Mouse (Mus musculus) gastrocnemius, postnatal 36 days (tissue): ENCODE data around the gene Slc6a21. TPM values are rescaled to one million over a fixed set of nuclear protein-coding genes. Genes with fewer than 3 reads are reported as not detected.
"Not testable (repeated sequence)": the region's sequence is repeated elsewhere in the genome, so short reads cannot be mapped to it uniquely, and the experiment has no call there.

Experiments used
- DNase-seq, 2 experiments: peaks; one replicate each; pipeline ENCODE4 v3.0.0; 2022
- intact Hi-C: fragments of 180-260 bp; cut with DNase I; formaldehyde crosslinking; loops from one replicate; pipeline ENCODE4 v1.15.1; 2025
- total RNA-seq, 2 experiments: library from RNA; stranded (reverse); gene quantifications; 2 replicates each; pipeline ENCODE4 v1.2.3; 2021

The Slc6a21 gene
- total RNA-seq, 2 experiments from 2014 or later, result not detected

DNA sequence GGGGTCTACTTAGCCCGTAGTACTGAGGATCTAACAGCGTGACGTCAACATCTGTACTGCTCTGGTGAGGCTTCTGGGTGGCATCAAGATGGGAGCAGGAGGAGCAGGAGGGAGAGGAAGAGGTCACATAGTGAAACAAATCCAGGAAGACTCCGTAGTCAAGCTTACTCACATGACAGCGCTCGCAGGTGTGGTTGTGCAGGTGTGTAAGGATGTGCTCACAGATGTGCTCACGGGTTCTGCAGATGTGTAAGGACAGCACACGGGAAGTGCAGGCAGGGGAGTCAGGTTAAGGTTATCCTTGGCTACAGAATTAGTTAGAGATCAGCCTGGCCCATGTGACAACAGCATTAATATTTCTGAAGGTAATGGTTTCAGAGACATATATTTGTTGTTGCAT lies 23.5 kb upstream of the Slc6a21 start:
- DNase-seq, result no peak
- intact Hi-C loops, result no loop called here

DNA sequence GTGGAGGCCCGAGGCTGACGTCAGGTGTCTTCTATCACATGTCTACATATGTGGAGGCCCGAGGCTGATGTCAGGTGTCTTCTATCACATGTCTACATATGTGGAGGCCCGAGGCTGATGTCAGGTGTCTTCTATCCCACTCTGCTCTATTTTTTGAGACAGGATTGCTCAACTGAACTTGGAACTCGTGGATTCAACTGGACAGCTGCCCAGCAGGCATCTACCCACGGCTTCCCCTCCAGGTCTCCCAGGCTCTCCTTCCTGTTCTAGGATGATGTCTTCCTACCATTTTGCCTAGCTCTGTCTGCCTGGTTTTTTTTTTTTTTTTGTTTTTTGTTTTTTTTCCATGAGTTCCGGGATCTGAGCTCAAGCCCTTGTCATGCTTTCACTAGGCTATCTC lies 21.5 kb upstream of the Slc6a21 start:
- DNase-seq, intact Hi-C loops: not testable (repeated sequence)

DNA sequence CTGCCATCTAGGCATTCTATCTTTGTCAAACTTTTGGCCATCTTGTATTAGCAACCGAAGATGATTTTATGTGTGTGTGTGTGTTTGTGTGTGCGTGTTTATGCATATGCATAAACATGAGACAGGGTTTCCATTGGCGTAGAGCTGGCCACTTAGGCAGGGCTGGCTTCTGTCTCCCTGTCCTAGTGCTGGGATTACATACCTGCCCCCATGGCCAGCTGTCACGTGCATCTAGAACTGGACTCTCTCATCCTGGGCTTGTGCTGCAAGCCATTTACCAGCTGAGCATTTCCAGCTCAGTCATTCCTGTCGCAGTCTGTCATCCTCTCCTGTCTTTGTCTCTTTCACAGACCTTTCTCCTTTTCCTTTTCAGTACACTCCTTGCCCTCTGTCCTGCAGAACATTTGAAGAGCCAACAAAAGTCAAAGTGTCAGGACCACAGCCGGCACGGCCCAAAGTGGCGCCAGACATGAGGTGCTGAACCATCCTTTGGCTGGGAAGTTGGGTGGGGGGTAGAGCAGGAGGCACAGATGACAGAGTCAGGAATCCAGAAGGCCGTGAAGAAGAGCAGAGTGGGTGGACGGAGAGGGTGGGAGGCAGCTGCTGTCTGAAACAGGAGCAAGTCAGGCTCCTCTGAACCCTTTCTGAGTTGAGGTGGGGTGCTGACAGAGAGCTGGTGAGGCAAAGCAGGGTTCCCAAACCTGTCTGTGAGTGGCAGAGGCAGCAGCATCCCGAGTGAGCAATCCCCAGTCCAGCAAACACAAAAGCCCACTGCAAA lies 20.1 kb upstream of the Slc6a21 start:
- DNase-seq, result no peak
- intact Hi-C loops, result no loop called here

DNA sequence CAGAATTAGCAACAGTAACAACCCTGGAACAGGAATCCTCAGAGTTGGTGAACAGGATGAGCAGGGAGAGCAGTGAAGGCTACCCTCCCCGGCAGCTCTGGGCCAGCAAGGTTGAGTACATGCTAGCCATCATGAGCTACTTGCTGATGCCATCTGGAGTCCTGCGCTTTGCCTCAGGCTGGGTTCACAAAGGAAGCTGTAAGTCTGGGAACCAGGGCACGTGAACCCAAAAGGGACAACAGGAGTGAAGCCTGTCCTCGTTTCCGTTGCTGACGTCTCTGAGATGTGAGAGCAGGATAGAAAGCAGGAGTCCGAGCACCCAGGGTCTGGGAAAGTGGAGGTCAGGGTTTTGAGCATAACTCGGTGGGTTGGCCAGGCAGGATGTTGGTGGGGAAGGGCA lies 18.0 kb upstream of the Slc6a21 start:
- intact Hi-C loops, result no loop called here
- no peak for DNase-seq

DNA sequence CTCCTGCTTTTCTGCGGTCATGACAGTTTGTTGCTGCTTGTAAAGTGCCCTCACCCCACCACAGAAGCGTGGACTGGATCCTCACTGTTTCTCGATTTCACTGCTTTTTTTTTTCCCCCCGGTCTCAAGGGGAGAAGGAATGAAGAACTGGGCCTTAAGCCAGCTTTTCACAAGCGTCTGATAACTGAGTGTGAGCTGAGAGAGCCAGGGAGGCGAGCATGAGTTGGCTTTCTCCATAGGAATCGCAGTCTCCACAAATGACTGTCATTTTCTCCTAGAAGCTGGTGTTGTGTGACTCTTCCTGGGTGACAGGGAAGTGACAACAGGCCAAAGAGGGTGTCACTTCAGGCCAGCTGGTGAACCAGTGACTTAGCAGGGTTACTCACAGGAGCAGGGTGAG lies 15.0 kb upstream of the Slc6a21 start:
- DNase-seq, result no peak
- intact Hi-C loops, result no loop called here

DNA sequence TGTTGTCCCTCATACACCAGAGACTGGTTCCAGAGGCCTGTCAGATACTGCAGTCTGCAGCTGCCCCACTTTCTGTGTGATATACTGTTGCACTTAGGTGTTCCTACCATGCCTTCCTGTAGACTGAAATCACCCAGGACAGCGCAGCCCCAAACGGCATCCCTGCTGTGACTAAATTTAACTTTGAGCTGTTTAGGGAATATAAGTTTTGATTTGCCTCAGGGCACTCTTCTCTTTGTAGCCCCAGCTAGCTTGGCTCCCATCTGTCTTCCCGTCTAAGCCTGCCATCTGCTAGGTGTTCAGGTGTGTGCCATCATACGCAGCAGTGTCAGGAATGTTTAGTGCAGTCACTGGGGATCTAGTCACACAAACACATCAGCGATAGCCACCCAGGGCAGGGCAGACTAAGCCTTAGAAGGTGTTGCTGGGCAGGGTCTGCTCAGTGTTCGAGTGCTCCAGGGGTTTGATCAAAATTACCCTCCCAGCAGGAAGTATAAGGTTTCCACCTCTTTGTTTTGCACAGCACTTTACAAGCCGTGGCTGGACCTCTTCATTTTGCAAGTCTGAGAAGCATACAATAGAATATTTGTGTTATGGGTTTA lies 14.2 kb upstream of the Slc6a21 start:
- intact Hi-C loops, result no loop called here
- no peak for DNase-seq

DNA sequence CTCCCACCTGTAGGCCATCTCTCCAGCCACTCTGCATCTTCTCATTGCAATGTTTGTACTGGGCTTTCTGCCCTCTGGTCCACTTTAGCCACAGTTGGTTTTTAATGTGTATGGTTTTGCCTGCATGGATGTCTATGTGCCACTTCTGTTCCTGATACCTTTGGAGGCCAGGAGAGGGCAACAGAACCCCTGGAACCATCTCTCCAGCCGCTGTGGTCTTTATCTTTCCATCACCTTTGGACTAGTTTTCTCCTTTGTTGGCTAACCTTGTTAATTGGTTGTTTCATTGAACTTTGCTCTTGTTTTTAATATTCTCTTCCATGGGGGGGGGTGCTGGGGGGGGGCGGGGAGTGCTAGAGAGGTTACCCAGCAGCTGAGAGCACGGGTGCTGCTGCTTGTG lies 13.0 kb upstream of the Slc6a21 start:
- intact Hi-C loops, result no loop called here
- no peak for DNase-seq

DNA sequence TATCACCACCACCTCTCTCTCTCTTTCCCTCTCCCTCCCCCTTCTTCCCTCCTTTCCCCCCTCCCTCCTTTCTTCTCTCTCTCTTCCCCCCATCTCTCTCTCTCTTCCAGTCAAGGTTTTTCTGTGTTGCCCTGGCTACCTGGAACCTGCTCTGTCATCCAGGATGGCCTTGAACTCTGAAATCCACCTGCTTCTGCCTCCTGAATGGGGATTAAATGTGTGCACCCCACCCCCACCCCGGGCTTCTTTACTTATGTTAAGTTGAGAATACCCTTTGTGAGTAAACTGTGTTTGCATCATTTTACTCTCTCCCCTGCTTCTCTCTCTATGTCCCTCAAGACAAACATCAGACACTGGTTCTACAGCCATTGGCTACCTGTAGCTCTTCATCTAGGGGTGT lies 11.8 kb upstream of the Slc6a21 start:
- DNase-seq, result no peak
- intact Hi-C loops, result no loop called here

DNA sequence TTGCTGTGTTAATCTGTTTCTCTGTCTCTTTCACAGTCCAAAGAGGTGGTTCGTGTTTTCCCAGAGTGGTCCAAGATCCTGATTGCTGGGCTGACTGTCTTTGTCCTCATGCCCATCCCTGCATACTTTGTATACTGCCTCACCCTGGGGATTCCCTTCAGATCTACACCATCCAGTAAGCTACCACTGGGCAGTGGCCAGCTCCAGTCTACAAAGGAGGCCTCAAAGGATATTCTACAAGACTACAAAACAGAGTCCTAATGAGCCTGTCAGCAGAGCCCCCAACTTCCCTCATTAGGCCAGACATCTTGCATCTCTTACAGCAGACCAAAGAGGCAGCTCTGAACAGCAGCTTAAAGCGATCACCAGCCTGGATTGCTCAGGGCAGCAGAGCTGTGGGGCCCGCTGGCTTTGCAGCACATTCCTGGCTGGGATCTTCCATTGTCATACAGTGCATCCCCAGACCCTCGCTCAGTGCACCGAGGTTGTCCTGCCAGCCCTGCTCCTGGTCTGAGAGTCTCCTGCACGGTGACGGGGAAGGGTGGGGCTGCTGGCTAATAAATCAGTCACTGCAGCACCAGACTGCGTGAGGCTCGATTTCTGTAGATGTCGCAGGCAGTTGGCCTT lies 4.4 kb upstream of the Slc6a21 start:
- intact Hi-C loops, result loop anchor here (5.0 kb wide), 1 partner anchor 66 kb away; no protein-coding TSS in a partner anchor
- no peak for DNase-seq

DNA sequence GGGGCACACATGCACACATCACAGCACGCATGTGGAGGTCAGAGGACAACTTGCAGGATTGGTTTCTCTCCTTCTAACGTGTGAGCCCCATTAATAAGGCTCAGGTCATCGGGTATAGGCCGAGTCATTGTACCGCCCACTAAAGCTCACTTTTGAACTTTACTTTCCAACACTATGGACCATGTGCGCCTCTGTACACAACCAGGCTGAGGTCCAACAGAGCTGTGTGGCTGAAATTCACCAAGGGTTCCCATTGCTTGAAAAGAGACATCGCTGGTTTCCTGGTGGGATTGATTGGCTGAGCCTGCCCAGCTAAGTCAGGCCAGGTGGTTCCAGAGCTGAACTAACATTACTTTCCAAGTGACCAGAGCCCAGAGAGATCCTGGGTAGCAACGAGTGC lies 3.6 kb upstream of the Slc6a21 start:
- no peak for DNase-seq
- intact Hi-C loops, result loop anchor here (5.0 kb wide), 1 partner anchor 66 kb away; no protein-coding TSS in a partner anchor

DNA sequence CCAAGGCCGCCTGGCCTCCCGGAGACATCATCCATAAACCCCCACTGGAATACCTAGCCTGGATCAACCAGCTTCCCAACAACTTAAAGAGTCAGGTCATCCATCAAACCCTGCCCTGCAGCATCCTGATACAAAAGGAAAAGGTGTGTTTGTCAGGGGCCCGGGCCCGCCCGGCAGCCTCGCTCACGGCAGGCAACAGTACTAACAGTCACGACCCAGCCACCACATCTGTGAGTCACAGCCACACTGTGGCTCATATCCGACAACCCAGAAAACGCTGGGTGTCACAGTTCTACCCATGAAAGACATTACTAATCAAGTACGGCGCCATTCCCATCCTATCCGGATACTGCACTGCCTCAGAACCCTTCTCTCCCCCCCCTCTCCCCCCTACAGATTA lies 9.2 kb downstream of the Slc6a21 start:
- intact Hi-C loops, result no loop called here
- DNase-seq, result no peak

DNA sequence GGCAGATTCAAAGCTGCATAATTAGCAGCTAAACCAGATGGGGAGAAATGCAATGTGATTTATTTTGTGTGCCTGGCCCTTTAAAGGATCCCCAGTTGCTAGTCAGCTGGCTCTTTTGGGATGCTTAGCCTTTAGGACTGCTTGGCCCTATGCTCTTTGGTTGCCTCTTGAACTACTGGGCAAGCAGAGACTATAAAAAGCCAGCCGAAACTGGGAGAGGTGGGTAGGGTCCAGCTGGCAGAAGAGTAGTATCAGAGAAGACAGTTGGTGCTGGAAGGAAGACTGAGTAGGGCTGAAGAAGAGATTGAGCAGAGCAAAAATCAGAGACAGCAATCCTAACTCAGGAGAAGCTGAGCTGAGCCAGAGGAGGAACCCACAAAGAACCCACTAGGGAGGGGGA lies 19.3 kb downstream of the Slc6a21 start:
- DNase-seq, result no peak

DNA sequence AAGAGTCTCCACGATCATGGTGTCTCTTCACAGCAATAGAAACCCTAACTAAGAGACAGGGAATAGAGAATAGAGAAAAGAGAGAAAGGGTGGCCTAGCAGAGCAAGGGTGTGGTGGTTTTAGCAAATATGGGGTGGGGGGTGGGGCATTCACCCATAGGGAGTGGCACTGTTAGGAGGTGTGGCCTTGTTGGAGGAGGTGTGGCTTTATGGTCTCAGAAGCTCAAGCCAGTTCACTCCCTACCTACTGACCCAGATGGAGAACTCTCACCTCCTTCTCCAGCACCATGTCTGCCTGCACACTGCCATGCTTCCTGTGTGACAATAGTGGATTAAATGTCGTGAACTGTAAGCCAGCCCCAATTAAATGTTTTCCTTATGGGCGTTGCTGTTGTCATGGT lies 20.2 kb downstream of the Slc6a21 start:
- DNase-seq, result no peak
- intact Hi-C loops, result no loop called here

More for the DNA sequence above, 19.3 kb downstream of the Slc6a21 start:
- intact Hi-C loops, result no loop called here

DNA sequence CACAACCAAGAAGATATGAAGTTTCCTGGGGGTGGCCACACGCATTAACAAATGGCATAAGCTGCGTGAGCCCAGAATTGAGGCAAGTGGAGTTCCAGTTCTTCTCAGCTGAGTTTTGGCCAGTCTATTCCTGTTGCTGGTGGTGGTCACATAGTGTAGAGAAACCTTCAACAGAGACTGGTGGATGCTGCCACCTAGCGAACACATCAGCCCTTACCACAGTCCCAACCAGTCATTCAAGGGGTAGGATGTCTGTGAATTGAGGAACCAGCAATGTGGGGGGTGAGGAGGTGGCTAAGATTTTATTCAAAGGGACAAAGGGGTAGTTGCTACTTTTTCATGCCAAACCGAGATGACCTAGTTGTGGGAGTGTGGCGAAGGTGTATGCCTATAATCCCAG lies 22.4 kb downstream of the Slc6a21 start:
- intact Hi-C loops, result loop anchor here (1.0 to 5.0 kb wide), 3 partner anchors 22 to 138 kb away; partner anchors contain the start of genes Ruvbl2, Slc6a21 and Snrnp70

DNA sequence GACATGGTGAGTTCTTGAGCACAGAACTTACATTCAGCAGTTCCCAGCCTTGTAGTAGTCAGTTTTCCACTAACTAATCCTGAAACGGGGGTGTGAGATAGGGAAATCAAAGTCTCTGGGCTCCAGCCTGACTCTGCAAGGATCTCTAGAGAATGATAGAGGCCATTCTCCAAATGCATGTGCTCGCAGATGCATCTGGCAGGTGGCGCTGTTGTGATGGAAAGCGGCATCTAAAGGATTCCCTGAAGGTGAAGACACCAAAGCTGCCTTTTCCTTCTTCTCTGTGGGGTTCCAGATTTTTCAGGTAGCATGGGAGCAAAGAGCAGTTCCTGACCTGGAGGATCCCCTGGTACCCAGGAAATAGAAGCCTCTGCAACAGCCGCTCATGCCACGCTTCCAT lies 23.0 kb downstream of the Slc6a21 start:
- intact Hi-C loops, result loop anchor here (5.0 kb wide), 2 partner anchors 97 to 137 kb away; partner anchors contain the start of genes Ruvbl2 and Snrnp70
- DNase-seq, result peak; percentile 37 to 50

More for the DNA sequence above, 22.4 kb downstream of the Slc6a21 start:
- DNase-seq, result peak in 1 of 2 experiments; percentile 40

DNA sequence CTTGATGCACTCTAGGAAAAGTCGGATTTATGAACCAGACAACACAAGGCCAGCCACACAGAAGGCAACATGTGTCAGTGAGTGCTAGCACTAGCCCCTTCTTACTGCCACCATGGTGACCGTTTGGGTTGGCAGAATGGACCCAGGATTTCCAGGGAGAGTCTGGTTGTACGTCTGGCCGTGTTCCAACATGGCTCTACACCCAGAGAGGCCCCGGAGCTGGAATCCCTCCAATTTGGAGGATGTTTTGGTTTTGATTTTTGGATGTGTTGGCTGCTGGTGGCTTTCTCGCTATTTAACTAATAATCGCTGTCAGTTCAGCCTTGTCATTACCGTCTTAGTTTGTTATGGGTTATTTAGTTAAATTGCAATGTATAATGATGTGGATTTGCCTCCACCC lies 25.3 kb downstream of the Slc6a21 start:
- no peak for DNase-seq
- intact Hi-C loops, result loop anchor here (5.0 kb wide), 2 partner anchors 95 to 135 kb away; partner anchors contain the start of genes Ruvbl2 and Snrnp70

DNA sequence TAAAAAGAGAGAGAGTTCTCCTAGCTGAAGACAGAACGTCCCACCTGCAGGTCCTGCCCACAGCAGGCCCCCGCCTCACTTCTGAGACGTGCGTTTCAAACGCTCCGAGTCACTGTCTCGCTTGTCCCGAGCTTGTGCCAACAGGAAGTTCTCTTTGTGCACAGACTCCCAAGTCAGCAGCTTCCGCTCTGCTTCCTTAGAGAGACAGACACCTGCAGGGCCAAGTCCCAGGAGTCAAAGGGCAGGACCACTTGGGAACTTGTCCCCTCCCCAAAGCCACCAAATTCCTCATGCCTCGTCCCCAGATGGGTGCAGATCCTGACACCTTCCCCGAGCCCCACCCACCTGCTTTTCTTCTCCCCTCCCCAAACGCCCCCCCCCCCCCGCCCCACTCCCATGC lies 27.6 kb downstream of the Slc6a21 start:
- no peak for DNase-seq
- intact Hi-C loops, result loop anchor here (5.0 kb wide), 3 partner anchors 82 to 132 kb away; partner anchors contain the start of genes Ruvbl2 and Snrnp70

DNA sequence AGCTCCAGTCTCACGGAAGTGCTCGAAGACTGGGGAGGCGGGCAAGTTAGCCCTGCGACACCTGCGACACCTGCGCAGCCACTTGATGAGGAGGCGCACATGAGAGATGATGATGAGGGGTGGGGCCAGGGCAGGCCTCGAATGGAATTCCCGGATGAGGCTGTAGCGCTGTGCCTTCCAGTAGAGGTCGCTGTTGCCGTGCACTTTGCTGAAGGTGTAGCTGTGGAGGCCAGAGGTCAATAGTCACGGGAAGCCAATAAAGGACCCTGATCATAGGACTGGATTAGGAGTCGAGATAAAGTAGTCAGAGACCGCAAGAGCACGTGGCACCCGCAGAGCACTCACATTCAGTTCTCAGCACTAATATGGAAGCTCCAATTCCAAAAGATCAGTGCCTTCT lies 28.0 kb downstream of the Slc6a21 start:
- intact Hi-C loops, result loop anchor here (5.0 kb wide), 1 partner anchor 82 kb away; no protein-coding TSS in a partner anchor
- peak; percentile 41 to 55 for DNase-seq

DNA sequence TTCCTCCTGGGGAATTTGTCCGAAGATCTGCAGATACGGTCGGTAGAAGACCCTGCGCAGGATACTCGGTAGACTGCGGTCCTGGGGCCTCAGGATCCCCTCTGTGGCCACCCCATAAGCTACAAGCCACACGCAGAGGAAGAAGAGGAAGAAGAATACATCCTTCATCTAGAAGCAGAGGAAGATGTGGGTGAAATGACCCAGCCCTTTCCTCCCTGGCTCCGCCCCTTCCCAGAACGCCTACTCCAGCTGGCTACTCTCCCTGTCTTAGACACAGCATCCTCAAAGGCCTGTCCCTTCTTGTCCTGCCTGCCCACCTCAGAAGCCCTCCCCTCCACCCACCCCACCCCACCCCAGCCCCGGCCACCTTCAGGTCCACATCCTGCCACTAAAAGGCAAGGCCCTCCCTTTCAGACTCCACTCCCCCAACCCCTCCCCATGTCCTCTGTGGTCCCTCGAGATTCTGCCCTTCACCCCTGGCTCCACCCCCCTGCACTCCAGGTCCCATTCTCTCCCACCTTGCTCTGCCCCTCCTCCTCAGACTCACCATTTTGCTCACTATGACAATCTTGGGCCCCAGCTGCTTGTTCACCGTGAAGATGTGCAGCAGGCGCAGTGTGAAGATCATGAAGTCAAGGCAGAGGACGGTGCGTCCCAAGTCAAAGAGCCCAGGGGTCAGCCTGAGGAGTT lies 31.4 kb downstream of the Slc6a21 start:
- intact Hi-C loops, result loop anchor here (5.0 kb wide), 1 partner anchor 79 kb away; no protein-coding TSS in a partner anchor
- no peak for DNase-seq

DNA sequence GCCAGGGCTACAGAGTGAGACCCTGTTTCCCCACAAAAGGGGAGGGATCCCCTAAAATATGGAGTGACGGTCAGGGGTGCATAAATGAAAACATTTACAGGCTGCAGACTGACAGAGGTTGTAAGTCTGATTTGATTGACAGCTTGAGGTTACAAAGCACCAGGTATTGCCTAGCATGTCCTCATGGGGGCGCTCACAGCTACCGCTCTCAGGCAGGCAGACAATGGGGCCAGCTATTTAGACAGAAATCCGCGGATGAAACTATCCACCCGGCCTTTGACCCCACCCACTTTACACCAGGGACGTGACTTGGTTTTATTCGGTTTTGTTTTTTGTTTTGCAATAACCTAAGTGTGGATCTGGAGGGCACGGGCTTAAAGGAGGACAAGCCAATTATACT lies 32.1 kb downstream of the Slc6a21 start:
- peak; percentile 46 to 48 for DNase-seq
- intact Hi-C loops, result loop anchor here (5.0 kb wide), 1 partner anchor 78 kb away; no protein-coding TSS in a partner anchor
